Mouse (Mus musculus): ENCODE measurements around the gene Gm14685.
"Not testable (repeated sequence)": the region's sequence is repeated elsewhere in the genome, so short reads cannot be mapped to it uniquely, and the experiment has no call there.

DNA sequence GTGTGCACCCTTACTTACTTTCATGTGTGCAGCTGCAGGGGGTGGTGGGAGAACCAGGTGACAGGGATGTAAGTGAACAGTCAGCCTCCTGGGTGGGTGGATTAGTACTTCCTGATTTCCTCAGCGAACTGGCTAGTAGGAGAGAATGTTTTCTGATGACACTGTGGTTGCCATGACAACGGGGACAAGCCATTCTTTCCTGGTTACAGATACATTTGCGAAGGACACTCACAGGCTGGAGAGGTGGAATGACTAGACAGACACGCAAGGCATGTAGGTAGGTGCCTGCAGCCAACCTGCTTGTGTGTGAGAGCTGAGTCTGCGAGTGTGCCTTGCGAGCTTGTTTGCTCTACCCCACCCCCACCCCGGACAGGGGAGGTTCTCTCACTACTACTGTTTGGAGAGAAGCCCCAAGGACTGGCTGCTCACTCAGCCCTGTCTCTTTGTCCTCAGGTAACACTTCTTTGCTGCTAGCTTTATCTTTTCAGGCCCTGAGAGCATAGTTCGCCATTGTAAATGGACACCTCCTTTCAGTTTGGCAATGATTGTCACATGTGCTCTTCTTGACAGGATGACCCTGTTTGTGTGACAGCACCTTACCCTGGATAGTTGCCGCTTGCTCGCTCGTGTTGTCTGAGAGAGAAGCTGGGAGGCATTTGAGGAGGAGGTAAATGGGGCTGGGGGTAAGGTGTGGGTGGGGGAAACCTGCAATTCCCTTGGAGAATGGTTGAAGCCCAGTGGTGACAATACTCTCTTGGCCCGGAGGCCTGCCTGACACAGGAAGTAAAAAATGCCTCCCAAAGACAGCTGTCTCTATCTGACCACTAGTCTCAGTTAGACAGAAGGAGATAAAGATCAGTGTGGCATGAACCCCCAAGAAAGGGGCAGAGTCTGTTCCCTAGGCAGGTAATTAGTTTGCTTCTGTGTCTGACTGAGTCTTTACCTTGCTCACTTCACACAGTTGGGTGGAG is 6.3 kb downstream of the Gm14685 start:
- not testable (repeated sequence) for TF ChIP-seq CTCF (conservative IDR thresholded peaks at IDR 0.05; ENCODE audit: low read length); NANOG (IDR thresholded peaks at IDR 0.05; ENCODE audit: borderline replicate concordance, low read length); POU5F1 (IDR thresholded peaks at IDR 0.05; ENCODE audit: borderline replicate concordance, low read length)

All from E14TG2a.4 (cell line).